Mouse (Mus musculus): ENCODE measurements around the gene Vmn1r234.
"Not testable (repeated sequence)": the region's sequence is repeated elsewhere in the genome, so short reads cannot be mapped to it uniquely, and the experiment has no call there.

The Vmn1r234 gene

GRCm38 (mm10) chr17:21225787-21226186 is at the start of gene Vmn1r234:
TSS of gene Vmn1r234 (plus strand) at chr17:21226087.
- DNase-seq (ENCODE audit: low read depth, low spot score) = no peak

GRCm38 (mm10) chr17:21211081-21211480 is 14.8 kb upstream of the Vmn1r234 start:
- not testable (repeated sequence) for DNase-seq (ENCODE audit: low read depth, low spot score)

DNA sequence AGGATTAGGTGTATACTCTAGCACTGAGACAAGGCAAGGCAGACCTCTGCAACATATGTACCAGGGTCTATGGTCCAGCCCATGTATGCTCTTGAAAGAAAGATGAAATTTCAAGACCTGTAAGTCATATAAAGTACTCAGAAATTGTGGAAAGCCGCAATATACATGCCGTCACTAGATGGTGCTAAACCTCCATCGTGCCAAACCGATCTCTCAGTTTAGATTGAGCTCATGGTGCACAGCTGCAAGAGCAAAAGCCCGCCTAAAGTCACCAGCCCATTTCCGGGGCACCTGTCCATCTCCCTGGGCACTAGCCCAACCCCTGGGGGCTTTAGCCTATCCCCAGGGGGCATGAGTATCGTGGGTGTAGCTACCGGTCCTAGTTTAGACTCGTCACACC is 5.8 kb downstream of the Vmn1r234 start:
- DNase-seq (ENCODE audit: low read depth, low spot score) = peak; percentile 15

- no peak for DNase-seq (ENCODE audit: low read depth, low spot score)
These were observed 30.2 kb downstream of the Vmn1r234 start, which contains the start of gene Vmn1r235 for GRCm38 (mm10) chr17:21256111-21256510. TSS of gene Vmn1r235 (plus strand) at chr17:21256411.

GRCm38 (mm10) chr17:21272103-21272502 is 46.2 kb downstream of the Vmn1r234 start:
- peak; percentile 20 for DNase-seq (ENCODE audit: low read depth, low spot score)

DNA sequence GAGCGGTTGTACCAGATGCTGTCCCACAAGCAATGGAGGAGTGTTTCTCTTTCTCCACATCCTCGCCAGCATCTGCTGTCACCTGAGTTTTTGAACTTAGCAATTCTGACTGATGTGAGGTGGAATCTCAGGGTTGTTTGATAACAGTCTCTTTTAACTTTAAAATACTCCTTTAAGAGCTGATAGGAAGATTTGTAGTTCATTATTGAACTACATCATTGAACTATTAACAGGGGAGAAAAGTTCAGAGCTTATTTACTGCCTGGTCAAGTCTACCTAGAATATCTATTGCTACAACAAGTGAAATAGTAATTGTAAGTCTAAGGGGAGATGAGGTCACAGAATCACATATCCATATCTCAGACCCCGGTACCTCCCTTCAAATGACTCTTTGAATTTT is 56.8 kb downstream of the Vmn1r234 start, which contains the start of gene Vmn1r236:
Gene Vmn1r236 (plus strand): TSS at position 301 of the 400 bp plus-strand sequence.
- no peak for DNase-seq (ENCODE audit: low read depth, low spot score)

DNA sequence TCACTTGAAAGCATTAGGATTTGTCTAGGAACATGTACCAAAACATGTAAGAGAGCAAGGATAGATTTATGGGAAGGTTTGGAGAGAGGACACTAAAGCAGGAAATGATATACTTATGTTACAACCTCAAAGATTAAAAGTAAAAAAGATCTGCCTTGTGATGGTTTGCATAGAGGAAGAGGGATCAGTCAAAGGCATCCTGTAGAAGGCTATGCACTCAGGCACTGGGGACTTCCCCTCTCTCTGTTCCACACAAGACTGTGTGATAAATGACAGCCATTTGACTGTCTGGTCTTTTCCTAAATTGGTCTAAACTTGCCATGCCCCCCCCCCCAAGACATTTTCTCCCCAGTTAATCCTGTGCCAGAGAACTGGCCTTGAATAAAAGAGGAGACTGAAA is 58.5 kb downstream of the Vmn1r234 start:
- DNase-seq (ENCODE audit: low read depth, low spot score) = no peak

Data from retina, adult 2 months (tissue).